Mouse (Mus musculus) embryonic facial prominence, embryonic 10.5 days (tissue): ENCODE data around the gene Odf3b. TPM values are rescaled to one million over a fixed set of nuclear protein-coding genes. Genes with fewer than 3 reads are reported as not detected.

Experiments
- DNase-seq: peaks from one replicate; pipeline ENCODE4 v3.0.0-alpha.2; 2017; ENCODE audit warnings: low spot score
- H3K27ac ChIP-seq: fragments of 300-500 bp; sonication (generic); replicated peaks from 2 replicates; pipeline ENCODE4 v1.5.1; 2016; ENCODE audit warnings: mild to moderate bottlenecking
- H3K27me3 ChIP-seq: fragments of 300-500 bp; sonication (generic); replicated peaks from 2 replicates; pipeline ENCODE4 v1.6.1; 2016; ENCODE audit warnings: low read depth, mild to moderate bottlenecking; ENCODE audit not compliant: poor library complexity, severe bottlenecking
- H3K36me3 ChIP-seq: fragments of 300-500 bp; sonication (generic); replicated peaks from 2 replicates; pipeline ENCODE4 v1.6.1; 2016; ENCODE audit warnings: mild to moderate bottlenecking, moderate library complexity
- H3K4me1 ChIP-seq: fragments of 300-500 bp; sonication (generic); 2 replicates; pipeline ENCODE4 v1.6.1; 2016
- H3K4me3 ChIP-seq: fragments of 300-500 bp; sonication (generic); 2 replicates; pipeline ENCODE4 v1.5.1; 2016; ENCODE audit warnings: mild to moderate bottlenecking, moderate library complexity
- H3K9me3 ChIP-seq: fragments of 300-500 bp; sonication (generic); 2 replicates; pipeline ENCODE4 v1.6.1; 2016; ENCODE audit warnings: mild to moderate bottlenecking
- WGBS: fragments of 180-500 bp; shearing (Covaris S2); methylation state at CpG from one replicate; pipeline ENCODE4 v1.1.7; 2016; 5-methylcytosine and 5-hydroxymethylcytosine counted together
- polyA plus RNA-seq: library from polyadenylated mRNA; unstranded; fragments of >200 nt; fragmentation: Nextera tagmentation; extraction: Ambion mirVana; gene quantifications from 2 replicates; pipeline ENCODE4 v1.2.1, GENCODE M21; 2016

The Odf3b gene
- polyA plus RNA-seq, result 0.40 and 0.57 TPM in 2 replicates

GRCm38 (mm10) chr15:89378831-89379401 lies at the start of gene Odf3b:
Gene Odf3b, minus strand, starts transcription at chr15:89379282.
- H3K27me3 ChIP-seq, result peaks cover 90% of the 10 kb centered on the region
- DNase-seq, result peak; percentile 51
- WGBS, result under 1% methylated on average over 33 of the region's 33 CpGs
- peak within 1 kb of the TSS; percentile 53 for H3K4me3 ChIP-seq
- peak within 1 kb of the TSS; percentile 36; the same call in 1 of the 2 replicates for H3K27ac ChIP-seq
- peaks cover 41% of the 10 kb centered on the region for H3K4me1 ChIP-seq
- H3K9me3 ChIP-seq, result no peaks in the 10 kb centered on the region
- H3K36me3 ChIP-seq, result no peaks in the 10 kb centered on the region

GRCm38 (mm10) chr15:89428136-89428790 lies 49.2 kb upstream of the Odf3b start:
- Histone ChIP-seq H3K4me1 (peaks cover 35% of the 10 kb centered on the region), H3K4me3 (peak overlapping the region; percentile 77), H3K9me3 (no peaks in the 10 kb centered on the region), H3K27me3 (no peaks in the 10 kb centered on the region), H3K27ac (no peak overlapping the region), H3K36me3 (peaks cover 30% of the 10 kb centered on the region)
- DNase-seq, result no peak
- 77% methylated on average over 19 of the region's 19 CpGs for WGBS

DNA sequence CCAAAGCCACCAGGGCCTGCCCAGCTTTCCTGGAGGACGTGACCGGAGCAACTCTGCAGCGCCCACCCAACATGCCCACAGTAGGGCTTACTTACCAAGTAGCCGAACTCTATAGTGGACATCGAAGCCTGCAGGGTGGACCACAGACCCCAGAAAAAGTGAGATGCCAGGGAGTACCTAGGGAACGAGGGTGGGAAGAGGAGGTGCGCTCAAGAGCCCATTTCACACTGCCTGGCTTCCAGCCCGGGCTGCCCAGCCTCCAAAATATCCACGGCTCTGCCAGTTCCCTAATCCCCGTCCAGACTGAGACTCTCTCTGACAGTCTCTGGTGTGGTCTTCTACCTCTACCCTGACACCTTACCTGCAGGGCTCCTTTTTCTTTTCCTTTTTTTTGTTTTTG lies 47.6 kb upstream of the Odf3b start:
- Histone ChIP-seq H3K36me3 (peaks cover 37% of the 10 kb centered on the region), H3K9me3 (no peaks in the 10 kb centered on the region), H3K4me1 (peaks cover 35% of the 10 kb centered on the region), H3K27ac (no peak overlapping the region), H3K27me3 (no peaks in the 10 kb centered on the region), H3K4me3 (no peak overlapping the region)
- no peak for DNase-seq
- WGBS, result 93% methylated on average over 10 of the region's 10 CpGs

DNA sequence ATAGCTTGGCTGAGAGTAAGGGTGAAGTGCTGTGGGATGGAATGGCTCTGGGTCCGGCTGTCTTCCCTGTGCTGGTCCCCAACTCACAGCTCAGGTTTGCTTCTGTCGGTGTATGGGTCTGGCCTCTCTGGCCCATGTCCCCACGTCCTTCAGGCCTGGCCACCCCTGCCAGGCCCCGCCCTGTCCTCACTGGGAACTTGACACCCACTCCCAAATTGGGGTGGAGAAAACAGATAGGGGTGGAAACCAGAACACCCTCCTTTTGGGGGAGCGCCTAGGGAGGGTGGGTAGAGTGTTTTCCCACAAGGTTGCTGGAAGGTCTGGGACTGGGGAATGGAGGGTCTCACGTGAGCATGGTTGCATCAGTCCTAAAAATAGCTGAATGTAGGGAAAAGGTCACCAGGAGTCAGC lies 46.6 kb upstream of the Odf3b start, which contains the start of gene Cpt1b:
Gene Cpt1b, minus strand, starts transcription at position 153 of the 411 bp plus-strand sequence.
- Histone ChIP-seq H3K27ac (no peak within 1 kb of the TSS; the same call in 1 of the 2 replicates), H3K9me3 (no peaks in the 10 kb centered on the region), H3K27me3 (no peaks in the 10 kb centered on the region), H3K4me3 (peak within 1 kb of the TSS; percentile 38), H3K36me3 (peaks cover 42% of the 10 kb centered on the region), H3K4me1 (peaks cover 35% of the 10 kb centered on the region)
- DNase-seq, result no peak
- WGBS, result 23% methylated on average over 6 of the region's 6 CpGs

- 87% methylated on average over 8 of the region's 8 CpGs for WGBS
- H3K9me3 ChIP-seq, result no peaks in the 10 kb centered on the region
- H3K27ac ChIP-seq, result no peak overlapping the region
- no peak overlapping the region for H3K4me3 ChIP-seq
- H3K4me1 ChIP-seq, result peaks cover 30% of the 10 kb centered on the region
- no peak for DNase-seq
- peaks cover 53% of the 10 kb centered on the region for H3K36me3 ChIP-seq
- H3K27me3 ChIP-seq, result no peaks in the 10 kb centered on the region
These were observed 45.5 kb upstream of the Odf3b start for GRCm38 (mm10) chr15:89424621-89425020.

GRCm38 (mm10) chr15:89421938-89422337 lies 42.9 kb upstream of the Odf3b start:
- Histone ChIP-seq H3K9me3 (no peaks in the 10 kb centered on the region), H3K36me3 (peaks cover 64% of the 10 kb centered on the region), H3K4me1 (peaks cover 16% of the 10 kb centered on the region), H3K27ac (no peak overlapping the region), H3K27me3 (no peaks in the 10 kb centered on the region), H3K4me3 (no peak overlapping the region)
- DNase-seq, result no peak
- WGBS, result 93% methylated on average over 9 of the region's 9 CpGs

DNA sequence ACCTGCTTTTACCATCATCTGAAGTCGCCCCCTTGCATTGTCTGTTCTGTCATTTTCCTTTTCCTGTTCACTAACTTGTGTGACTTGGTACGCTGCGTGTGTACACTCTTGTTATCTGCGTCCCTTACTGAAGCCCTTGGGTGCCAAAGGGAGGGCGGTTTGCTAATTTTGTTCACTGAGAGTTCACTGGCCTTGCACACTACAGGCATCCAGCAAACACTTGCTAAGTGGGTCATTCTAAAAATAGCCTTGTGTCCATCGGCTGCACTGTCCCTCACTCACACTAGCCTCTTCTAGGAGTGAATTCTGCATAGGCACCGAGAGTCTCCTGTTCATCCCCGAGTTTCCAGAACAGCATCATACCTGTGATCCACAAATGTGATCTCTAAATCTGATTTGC lies 36.2 kb upstream of the Odf3b start:
- Histone ChIP-seq H3K4me3 (no peak overlapping the region), H3K27ac (no peak overlapping the region), H3K4me1 (no peaks in the 10 kb centered on the region), H3K36me3 (peaks cover 35% of the 10 kb centered on the region), H3K9me3 (no peaks in the 10 kb centered on the region), H3K27me3 (no peaks in the 10 kb centered on the region)
- WGBS, result 88% methylated on average over 8 of the region's 8 CpGs
- DNase-seq, result no peak

- Histone ChIP-seq H3K4me1 (no peaks in the 10 kb centered on the region), H3K27me3 (no peaks in the 10 kb centered on the region), H3K4me3 (no peak within 1 kb of the TSS), H3K9me3 (peaks cover 12% of the 10 kb centered on the region), H3K27ac (no peak within 1 kb of the TSS), H3K36me3 (no peaks in the 10 kb centered on the region)
- 87% methylated on average over 24 of the region's 24 CpGs for WGBS
- no peak for DNase-seq
These were observed 31.0 kb upstream of the Odf3b start, which contains the start of gene Syce3 for GRCm38 (mm10) chr15:89410118-89410517. Gene Syce3, minus strand, starts transcription at chr15:89410503.

DNA sequence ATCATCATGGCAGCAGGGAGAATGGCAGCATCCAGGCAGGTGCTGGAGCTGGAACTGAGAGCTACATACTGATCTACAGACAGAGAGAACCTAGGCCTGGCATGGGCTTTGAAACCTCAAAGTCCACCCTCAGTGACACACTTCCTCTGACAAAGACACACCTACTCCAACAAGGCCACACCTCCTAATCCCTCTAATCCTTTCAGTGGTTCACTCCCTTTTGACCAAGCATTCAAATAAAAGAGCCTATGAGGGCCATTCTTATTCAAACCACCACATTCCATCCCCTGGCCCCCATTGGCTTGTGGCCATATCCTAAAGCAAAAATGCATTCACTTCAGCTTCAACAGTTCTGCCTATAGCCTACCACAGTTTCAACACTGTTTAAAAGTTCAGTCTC lies 27.6 kb upstream of the Odf3b start:
- H3K27me3 ChIP-seq, result no peaks in the 10 kb centered on the region
- no peak overlapping the region for H3K27ac ChIP-seq
- no peaks in the 10 kb centered on the region for H3K36me3 ChIP-seq
- no peak for DNase-seq
- H3K4me3 ChIP-seq, result no peak overlapping the region
- no peaks in the 10 kb centered on the region for H3K4me1 ChIP-seq
- H3K9me3 ChIP-seq, result peaks cover 12% of the 10 kb centered on the region

DNA sequence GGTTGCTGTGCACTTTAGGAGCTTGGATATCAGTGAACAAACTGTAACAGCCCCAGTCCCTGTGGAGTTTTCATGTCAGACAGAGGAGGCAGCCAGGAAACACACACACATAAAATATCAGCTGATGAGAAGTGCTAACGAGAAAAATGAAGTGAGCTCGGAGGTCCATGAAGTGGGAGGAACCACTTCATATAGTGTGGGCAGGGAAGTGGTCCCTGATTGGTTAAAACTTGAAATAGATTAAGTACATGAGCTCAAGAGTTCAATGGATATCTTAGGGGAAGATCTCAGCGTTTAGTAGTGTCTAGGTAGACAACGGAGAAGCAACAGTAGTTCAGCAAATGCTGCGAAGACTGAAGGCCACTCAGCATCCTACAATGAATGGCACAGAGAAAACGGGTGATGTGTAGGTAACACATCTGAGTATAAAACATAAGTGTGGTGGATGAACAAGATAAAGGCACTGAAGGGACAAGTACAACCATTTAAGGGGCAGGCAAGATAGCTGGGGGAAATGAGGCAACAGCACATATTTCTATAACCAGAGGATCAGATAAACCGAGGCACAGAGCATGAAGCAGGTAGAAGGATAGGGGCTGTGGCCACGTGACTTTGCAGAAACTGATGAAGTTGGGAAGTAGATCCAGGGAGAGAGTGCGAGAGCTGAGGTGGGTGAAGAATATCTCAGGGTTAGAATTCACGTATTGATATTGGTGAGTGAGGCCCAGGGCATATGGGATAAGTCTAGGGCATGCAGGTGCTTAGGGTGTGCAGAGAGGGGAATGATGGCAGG lies 25.9 kb upstream of the Odf3b start:
- Histone ChIP-seq H3K4me1 (no peaks in the 10 kb centered on the region), H3K27me3 (no peaks in the 10 kb centered on the region), H3K36me3 (no peaks in the 10 kb centered on the region), H3K9me3 (peaks cover 12% of the 10 kb centered on the region), H3K27ac (no peak overlapping the region), H3K4me3 (no peak overlapping the region)
- no peak for DNase-seq
- WGBS, result 86% methylated on average over 10 of the region's 10 CpGs

DNA sequence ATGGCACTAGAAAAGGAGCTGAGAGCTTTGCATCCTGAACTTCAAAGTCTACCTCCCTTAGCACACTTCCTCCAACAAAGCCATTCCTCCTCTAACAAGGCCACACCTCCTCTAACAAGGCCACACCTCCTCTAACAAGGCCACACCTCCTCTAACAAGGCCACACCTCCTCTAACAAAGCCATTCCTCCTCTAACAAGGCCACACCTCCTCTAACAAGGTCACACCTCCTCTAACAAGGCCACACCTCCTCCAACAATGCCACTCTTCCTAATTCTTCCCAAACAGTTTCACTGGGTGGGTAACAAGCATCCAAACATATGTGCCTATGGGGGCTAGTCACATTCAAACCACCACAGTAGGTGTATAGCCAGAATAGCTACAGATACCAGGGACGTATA lies 23.4 kb upstream of the Odf3b start:
- Histone ChIP-seq H3K36me3 (no peaks in the 10 kb centered on the region), H3K4me3 (no peak overlapping the region), H3K4me1 (no peaks in the 10 kb centered on the region), H3K9me3 (peaks cover 2% of the 10 kb centered on the region; the same call in 1 of the 2 replicates), H3K27me3 (no peaks in the 10 kb centered on the region), H3K27ac (no peak overlapping the region)
- 86% methylated on average over 1 of the region's 1 CpGs for WGBS
- no peak for DNase-seq

GRCm38 (mm10) chr15:89399716-89400115 lies 20.6 kb upstream of the Odf3b start:
- 71% methylated on average over 1 of the region's 1 CpGs for WGBS
- H3K4me1 ChIP-seq, result no peaks in the 10 kb centered on the region
- no peaks in the 10 kb centered on the region for H3K9me3 ChIP-seq
- no peaks in the 10 kb centered on the region for H3K36me3 ChIP-seq
- no peak overlapping the region for H3K4me3 ChIP-seq
- DNase-seq, result no peak
- no peaks in the 10 kb centered on the region for H3K27me3 ChIP-seq
- H3K27ac ChIP-seq, result no peak overlapping the region
